Mouse (Mus musculus) kidney, adult 2 months (tissue): Measurements from ENCODE around the gene Zfp275.

Experiments
- CTCF ChIP-seq: fragments of 200-500 bp; conservative IDR thresholded peaks from 2 replicates; pipeline ENCODE4 v1.5.1; 2011; ENCODE audit warnings: low read depth, mild to moderate bottlenecking, control low read depth, low read length, moderate library complexity, mixed read lengths; ENCODE audit not compliant: insufficient read depth, insufficient read length
- POLR2A ChIP-seq: fragments of 200-500 bp; IDR thresholded peaks from one replicate; pipeline ENCODE4 v1.6.1; 2011; ENCODE audit warnings: low read depth, low read length, control low read depth

DNA sequence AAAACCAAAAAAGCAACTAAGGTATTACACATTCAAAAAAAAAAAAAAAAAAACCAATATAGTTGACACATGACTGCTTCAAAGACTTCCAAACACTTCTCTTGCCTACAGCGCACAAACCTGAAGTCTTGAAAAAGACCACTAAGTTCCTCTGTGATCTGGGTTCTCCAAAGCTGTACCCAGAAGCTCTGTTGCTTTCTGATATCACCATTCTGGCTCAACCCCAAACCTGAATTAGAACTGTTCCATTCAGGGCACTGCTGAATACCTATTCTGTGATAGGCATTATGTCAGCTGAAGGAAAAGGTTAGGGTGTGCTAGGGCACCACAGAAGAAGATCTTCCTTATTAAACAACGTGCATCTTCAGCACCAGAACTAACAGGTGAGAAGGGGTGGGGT is 15.2 kb upstream of the Zfp275 start:
- no peak for TF ChIP-seq CTCF
- TF ChIP-seq POLR2A, result no peak
